Mouse (Mus musculus): ENCODE results near the gene Recql5. TPM values are rescaled to one million over a fixed set of nuclear protein-coding genes. Genes with fewer than 3 reads are reported as not detected.
A peak's percentile ranks its signal among the peaks of the same experiment; 100 is the strongest.

Gene Recql5
- total and polyA plus RNA-seq, 3 experiments: 6.8 to 10.2 (median 7.4) TPM

GRCm38 (mm10) chr11:115971016-115971415, 37.7 kb upstream of the Recql5 start:
- Histone ChIP-seq H3K4me1 (ENCODE audit: control insufficient read depth, insufficient read depth, low read length) (peaks cover 3% of the 10 kb centered on the region; the same call in 1 of the 2 replicates), H3K27ac (no peak overlapping the region), H3K79me2 (replicated peaks; ENCODE audit: control insufficient read depth, insufficient read depth, low read length) (no peaks in the 10 kb centered on the region), H3K4me3 (no peak overlapping the region), H3K27me3 (ENCODE audit: control insufficient read depth, insufficient read depth, low read length) (peaks cover 10% of the 10 kb centered on the region), H3K9ac (ENCODE audit: low read depth, low read length) (no peak overlapping the region), H3K36me3 (ENCODE audit: control insufficient read depth, insufficient read depth, low read length) (no peaks in the 10 kb centered on the region)
- TF ChIP-seq POLR2A (IDR thresholded peaks at IDR 0.05; ENCODE audit: insufficient read depth, low read depth, low read length) (no peak), CTCF (IDR thresholded peaks at IDR 0.05) (no peak), EP300 (IDR thresholded peaks at IDR 0.05; ENCODE audit: insufficient read depth, low read depth, low read length) (no peak)
- intact Hi-C loops (cut with DNase I): no loop called here
- DNase-seq: no peak
- 67% methylated on average over 6 of the region's 6 CpGs for WGBS

GRCm38 (mm10) chr11:115970006-115970673, 36.9 kb upstream of the Recql5 start:
- peaks cover 1% of the 10 kb centered on the region; the same call in 1 of the 2 replicates for H3K4me1 ChIP-seq (ENCODE audit: control insufficient read depth, insufficient read depth, low read length)
- WGBS: 63% methylated on average over 15 of the region's 15 CpGs
- DNase-seq: no peak
- H3K79me2 ChIP-seq (replicated peaks; ENCODE audit: control insufficient read depth, insufficient read depth, low read length): no peaks in the 10 kb centered on the region
- peaks cover 9% of the 10 kb centered on the region for H3K27me3 ChIP-seq (ENCODE audit: control insufficient read depth, insufficient read depth, low read length)
- H3K27ac ChIP-seq: no peak overlapping the region
- no peak overlapping the region for H3K4me3 ChIP-seq
- intact Hi-C loops (cut with DNase I): no loop called here
- TF ChIP-seq EP300 (IDR thresholded peaks at IDR 0.05; ENCODE audit: insufficient read depth, low read depth, low read length): no peak
- no peak for TF ChIP-seq POLR2A (IDR thresholded peaks at IDR 0.05; ENCODE audit: insufficient read depth, low read depth, low read length)
- TF ChIP-seq CTCF (IDR thresholded peaks at IDR 0.05): no peak
- H3K9ac ChIP-seq (ENCODE audit: low read depth, low read length): no peak overlapping the region
- no peaks in the 10 kb centered on the region for H3K36me3 ChIP-seq (ENCODE audit: control insufficient read depth, insufficient read depth, low read length)

GRCm38 (mm10) chr11:115968731-115969405, 35.6 kb upstream of the Recql5 start:
- no peaks in the 10 kb centered on the region for H3K36me3 ChIP-seq (ENCODE audit: control insufficient read depth, insufficient read depth, low read length)
- no peak for DNase-seq
- no peak overlapping the region for H3K4me3 ChIP-seq
- H3K9ac ChIP-seq (ENCODE audit: low read depth, low read length): no peak overlapping the region
- no peaks in the 10 kb centered on the region for H3K79me2 ChIP-seq (replicated peaks; ENCODE audit: control insufficient read depth, insufficient read depth, low read length)
- 38% methylated on average over 5 of the region's 5 CpGs for WGBS
- intact Hi-C loops (cut with DNase I): no loop called here
- H3K4me1 ChIP-seq (ENCODE audit: control insufficient read depth, insufficient read depth, low read length): peaks cover 1% of the 10 kb centered on the region; the same call in 1 of the 2 replicates
- H3K27me3 ChIP-seq (ENCODE audit: control insufficient read depth, insufficient read depth, low read length): no peaks in the 10 kb centered on the region
- H3K27ac ChIP-seq: no peak overlapping the region
- TF ChIP-seq EP300 (IDR thresholded peaks at IDR 0.05; ENCODE audit: insufficient read depth, low read depth, low read length) (no peak), POLR2A (IDR thresholded peaks at IDR 0.05; ENCODE audit: insufficient read depth, low read depth, low read length) (no peak), CTCF (IDR thresholded peaks at IDR 0.05) (no peak)

GRCm38 (mm10) chr11:115964977-115965604, 31.8 kb upstream of the Recql5 start:
- peak overlapping the region; percentile 28 for H3K27ac ChIP-seq
- WGBS: 48% methylated on average over 10 of the region's 10 CpGs
- H3K27me3 ChIP-seq (ENCODE audit: control insufficient read depth, insufficient read depth, low read length): no peaks in the 10 kb centered on the region
- H3K36me3 ChIP-seq (ENCODE audit: control insufficient read depth, insufficient read depth, low read length): no peaks in the 10 kb centered on the region
- H3K4me3 ChIP-seq: no peak overlapping the region
- peak; percentile 45 to 70 for DNase-seq
- H3K79me2 ChIP-seq (replicated peaks; ENCODE audit: control insufficient read depth, insufficient read depth, low read length): no peaks in the 10 kb centered on the region
- intact Hi-C loops (cut with DNase I): no loop called here
- TF ChIP-seq EP300 (IDR thresholded peaks at IDR 0.05; ENCODE audit: insufficient read depth, low read depth, low read length): 0 out of 2 replicates have a peak, but pooled peaks have one; percentile 15
- TF ChIP-seq CTCF (IDR thresholded peaks at IDR 0.05): no peak
- no peak for TF ChIP-seq POLR2A (IDR thresholded peaks at IDR 0.05; ENCODE audit: insufficient read depth, low read depth, low read length)
- peaks cover 1% of the 10 kb centered on the region; the same call in 1 of the 2 replicates for H3K4me1 ChIP-seq (ENCODE audit: control insufficient read depth, insufficient read depth, low read length)
- H3K9ac ChIP-seq (ENCODE audit: low read depth, low read length): no peak overlapping the region

GRCm38 (mm10) chr11:115962651-115963412, 29.6 kb upstream of the Recql5 start:
- no peaks in the 10 kb centered on the region for H3K27me3 ChIP-seq (ENCODE audit: control insufficient read depth, insufficient read depth, low read length)
- H3K36me3 ChIP-seq (ENCODE audit: control insufficient read depth, insufficient read depth, low read length): no peaks in the 10 kb centered on the region
- TF ChIP-seq POLR2A (IDR thresholded peaks at IDR 0.05; ENCODE audit: insufficient read depth, low read depth, low read length) (no peak), EP300 (IDR thresholded peaks at IDR 0.05; ENCODE audit: insufficient read depth, low read depth, low read length) (no peak), CTCF (IDR thresholded peaks at IDR 0.05) (no peak)
- no peak overlapping the region for H3K9ac ChIP-seq (ENCODE audit: low read depth, low read length)
- H3K4me1 ChIP-seq (ENCODE audit: control insufficient read depth, insufficient read depth, low read length): no peaks in the 10 kb centered on the region; the same call in 1 of the 2 replicates
- no peak overlapping the region for H3K27ac ChIP-seq
- no peak for DNase-seq
- 87% methylated on average over 9 of the region's 9 CpGs for WGBS
- H3K4me3 ChIP-seq: no peak overlapping the region
- intact Hi-C loops (cut with DNase I): no loop called here
- no peaks in the 10 kb centered on the region for H3K79me2 ChIP-seq (replicated peaks; ENCODE audit: control insufficient read depth, insufficient read depth, low read length)

Data from heart, adult 2 months (tissue).